Mouse (Mus musculus) kidney, adult 2 months (tissue): ENCODE data around the gene Gmds. TPM values are rescaled to one million over a fixed set of nuclear protein-coding genes. Genes with fewer than 3 reads are reported as not detected.

Experiments
- DNase-seq: peaks from one replicate; pipeline ENCODE4 v3.0.0; 2021
- H3K27ac ChIP-seq: fragments of 200-500 bp; 2 replicates; pipeline ENCODE4 v1.5.1; 2012; ENCODE audit warnings: low read depth, low read length, control low read depth, inconsistent platforms; ENCODE audit not compliant: insufficient read depth
- H3K27me3 ChIP-seq: fragments of 200-500 bp; replicated peaks from 2 replicates; pipeline ENCODE4 v1.6.1; 2012; ENCODE audit warnings: mild to moderate bottlenecking, moderate library complexity, low read length, inconsistent platforms; ENCODE audit not compliant: control insufficient read depth, insufficient read depth
- H3K36me3 ChIP-seq: fragments of 200-500 bp; 2 replicates; pipeline ENCODE4 v1.6.1; 2012; ENCODE audit warnings: mild to moderate bottlenecking, moderate library complexity, low read length, inconsistent platforms; ENCODE audit not compliant: control insufficient read depth, insufficient read depth
- H3K4me1 ChIP-seq: fragments of 200-500 bp; 2 replicates; pipeline ENCODE4 v1.6.1; 2011; ENCODE audit warnings: low read length; ENCODE audit not compliant: control insufficient read depth, insufficient read depth
- H3K4me3 ChIP-seq: fragments of 200-500 bp; 2 replicates; pipeline ENCODE4 v1.5.1; 2011; ENCODE audit warnings: mild to moderate bottlenecking, low read depth, low read length, control low read depth; ENCODE audit not compliant: insufficient read depth
- CTCF ChIP-seq: fragments of 200-500 bp; conservative IDR thresholded peaks from 2 replicates; pipeline ENCODE4 v1.5.1; 2011; ENCODE audit warnings: low read depth, mild to moderate bottlenecking, control low read depth, low read length, moderate library complexity, mixed read lengths; ENCODE audit not compliant: insufficient read depth, insufficient read length
- POLR2A ChIP-seq: fragments of 200-500 bp; IDR thresholded peaks from one replicate; pipeline ENCODE4 v1.6.1; 2011; ENCODE audit warnings: low read depth, low read length, control low read depth
- WGBS: fragments of 180-500 bp; shearing (Covaris S2); methylation state at CpG from one replicate; pipeline ENCODE4 v1.1.7; 2018; 5-methylcytosine and 5-hydroxymethylcytosine counted together
- polyA plus RNA-seq: library from polyadenylated mRNA; depleted of rRNA; stranded (reverse); fragments of >200 nt; gene quantifications from 2 replicates; pipeline ENCODE4 v1.2.3, GENCODE M21; 2012; rRNA removed

Gmds gene
- 15.7 and 25.8 TPM in 2 replicates for polyA plus RNA-seq

DNA sequence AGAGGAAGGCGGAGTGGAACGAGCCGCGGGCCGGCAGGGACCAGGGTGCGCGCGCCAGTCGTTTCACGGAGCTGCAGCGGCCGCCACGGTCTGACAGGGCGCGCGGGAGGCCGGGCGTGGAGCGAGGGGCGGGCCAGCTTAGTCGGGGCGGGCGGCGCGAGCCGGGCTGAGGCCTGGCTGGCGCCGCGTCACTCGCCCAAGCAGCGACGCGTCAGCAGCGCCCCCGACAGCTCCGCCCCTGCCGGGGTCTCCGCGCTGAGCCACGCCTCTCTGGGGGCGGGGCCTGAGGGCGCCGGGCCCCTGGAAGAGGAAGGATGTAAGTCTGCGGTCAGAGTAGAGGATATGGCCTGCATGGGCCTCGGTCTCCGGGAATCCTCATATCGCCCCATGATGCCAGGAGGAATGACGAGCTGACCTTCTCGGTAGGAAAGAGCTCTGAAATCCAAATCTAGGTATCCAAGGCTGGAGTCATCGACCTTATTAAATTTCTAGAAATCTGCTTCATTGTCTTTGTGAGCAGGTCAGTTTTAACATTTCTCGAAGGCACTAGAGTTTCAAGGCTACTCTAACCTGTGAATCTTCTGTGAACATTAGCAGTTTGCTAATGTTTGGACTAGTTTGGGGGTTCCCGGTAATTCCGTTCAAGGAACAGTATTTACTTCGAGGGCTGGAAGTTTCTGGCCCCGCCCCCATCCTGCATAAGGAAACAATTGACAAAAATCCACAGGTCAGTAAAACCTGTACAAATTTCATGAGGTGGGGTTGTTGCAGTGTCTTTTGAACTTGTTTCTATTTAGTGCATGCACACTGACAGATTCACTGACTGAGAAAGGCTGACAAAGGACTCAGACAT is at the start of gene Gmds:
Gene Gmds, minus strand, starts transcription at position 228 of the 853 bp plus-strand sequence.
- H3K27ac ChIP-seq: peak within 1 kb of the TSS; percentile 51
- TF ChIP-seq POLR2A (peak; percentile 80), CTCF (no peak)
- whole genome bisulfite sequencing: 2% methylated on average over 55 of the region's 55 CpGs
- no peaks in the 10 kb centered on the region for H3K36me3 ChIP-seq
- H3K27me3 ChIP-seq: no peaks in the 10 kb centered on the region
- peak; percentile 97 for DNase-seq
- peak within 1 kb of the TSS; percentile 91 for H3K4me3 ChIP-seq
- peaks cover 9% of the 10 kb centered on the region for H3K4me1 ChIP-seq

GRCm38 (mm10) chr13:32385421-32386092 is 47.0 kb upstream of the Gmds start:
- no peak for TF ChIP-seq CTCF
- Histone ChIP-seq H3K36me3 (no peaks in the 10 kb centered on the region), H3K4me3 (no peak overlapping the region), H3K27me3 (no peaks in the 10 kb centered on the region), H3K4me1 (no peaks in the 10 kb centered on the region), H3K27ac (no peak overlapping the region)
- no peak for DNase-seq
- 63% methylated on average over 4 of the region's 4 CpGs for WGBS

- no peak overlapping the region for H3K27ac ChIP-seq
- no peak for DNase-seq
- no peaks in the 10 kb centered on the region for H3K27me3 ChIP-seq
- WGBS: 67% methylated on average over 6 of the region's 6 CpGs
- TF ChIP-seq POLR2A (no peak), CTCF (no peak)
- H3K4me3 ChIP-seq: no peak overlapping the region
- no peaks in the 10 kb centered on the region for H3K36me3 ChIP-seq
- no peaks in the 10 kb centered on the region for H3K4me1 ChIP-seq
Observed at GRCm38 (mm10) chr13:32382227-32383010, 43.9 kb upstream of the Gmds start.

DNA sequence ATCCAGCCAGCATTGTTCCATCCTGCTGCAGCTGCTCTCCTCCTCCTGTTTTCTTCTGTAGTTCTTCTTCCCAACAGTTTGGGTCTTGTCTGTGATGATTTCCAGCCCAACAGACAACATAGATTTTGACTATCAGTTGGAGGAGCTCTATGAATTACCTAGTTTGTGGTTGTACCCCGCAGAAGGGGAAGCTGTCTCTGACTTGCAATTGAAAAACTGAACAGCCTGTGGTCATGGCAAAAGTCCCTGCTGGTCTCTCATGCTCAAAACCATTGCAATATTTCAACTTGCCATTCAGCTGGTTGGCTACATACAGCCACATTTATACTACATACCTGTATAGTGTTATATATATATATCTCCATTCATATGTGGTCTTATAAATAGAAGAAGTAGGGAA is 40.1 kb upstream of the Gmds start:
- no peak for DNase-seq
- H3K27ac ChIP-seq: no peak overlapping the region
- no peaks in the 10 kb centered on the region for H3K36me3 ChIP-seq
- WGBS: 85% methylated on average over 1 of the region's 1 CpGs
- no peaks in the 10 kb centered on the region for H3K27me3 ChIP-seq
- no peak for TF ChIP-seq POLR2A
- TF ChIP-seq CTCF: no peak
- no peaks in the 10 kb centered on the region for H3K4me1 ChIP-seq
- H3K4me3 ChIP-seq: no peak overlapping the region

DNA sequence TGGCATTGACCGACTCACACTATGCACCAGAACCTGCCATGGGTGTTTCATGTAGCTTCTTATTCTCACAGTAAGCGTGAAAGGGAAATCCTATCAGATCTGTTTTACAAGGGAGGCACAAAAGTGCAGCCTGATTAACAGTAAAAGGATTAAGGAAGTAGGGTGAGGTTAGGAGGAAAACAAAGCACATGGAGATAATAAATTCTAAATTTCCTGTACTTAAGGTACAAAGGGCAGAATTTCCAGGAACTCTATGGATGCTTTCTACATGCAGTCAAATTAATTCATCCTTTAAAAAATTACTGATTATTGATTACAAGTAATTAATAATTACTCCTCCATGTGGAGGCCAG is 34.0 kb upstream of the Gmds start:
- Histone ChIP-seq H3K27me3 (no peaks in the 10 kb centered on the region), H3K4me1 (no peaks in the 10 kb centered on the region), H3K27ac (no peak overlapping the region), H3K36me3 (no peaks in the 10 kb centered on the region), H3K4me3 (no peak overlapping the region)
- DNase-seq: no peak
- 78% methylated on average over 2 of the region's 2 CpGs for WGBS
- TF ChIP-seq POLR2A: no peak
- no peak for TF ChIP-seq CTCF

DNA sequence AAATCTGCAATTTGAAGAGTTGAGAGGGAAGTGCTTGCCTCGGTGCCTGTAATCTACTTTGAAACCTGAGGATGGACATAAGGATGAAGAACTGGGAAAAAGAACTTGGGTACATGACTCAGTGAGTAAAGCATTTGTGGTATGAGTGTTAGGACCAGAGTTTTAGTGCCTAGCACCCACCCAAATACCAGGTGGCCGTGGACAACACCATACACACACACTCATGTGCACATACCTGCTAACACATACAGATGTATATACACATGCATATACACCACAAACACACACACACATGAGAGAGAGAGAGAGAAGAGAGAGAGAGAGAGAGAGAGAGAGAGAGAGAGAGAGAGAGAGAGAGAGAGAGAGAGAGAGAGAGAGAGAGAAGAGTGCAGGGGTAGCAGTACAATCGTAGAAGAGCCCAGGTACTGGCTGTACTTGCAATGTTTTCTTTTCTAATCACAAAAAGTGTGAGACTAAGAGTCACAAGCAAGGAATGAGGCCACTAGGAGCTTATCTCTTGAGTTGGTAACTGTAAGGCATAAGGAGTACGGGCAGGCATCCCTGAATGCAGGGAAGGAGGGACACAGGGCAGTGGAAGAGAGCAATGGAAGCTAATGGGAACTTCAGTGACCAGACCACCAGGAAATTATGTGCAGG is 33.5 kb upstream of the Gmds start:
- no peak for DNase-seq
- Histone ChIP-seq H3K4me3 (no peak overlapping the region), H3K36me3 (no peaks in the 10 kb centered on the region), H3K27me3 (no peaks in the 10 kb centered on the region), H3K4me1 (no peaks in the 10 kb centered on the region), H3K27ac (no peak overlapping the region)
- WGBS: 88% methylated on average over 4 of the region's 4 CpGs
- TF ChIP-seq POLR2A (no peak), CTCF (no peak)

- Histone ChIP-seq H3K27ac (no peak overlapping the region), H3K36me3 (no peaks in the 10 kb centered on the region), H3K27me3 (no peaks in the 10 kb centered on the region), H3K4me3 (no peak overlapping the region), H3K4me1 (no peaks in the 10 kb centered on the region)
- DNase-seq: no peak
- no peak for TF ChIP-seq POLR2A
- TF ChIP-seq CTCF: no peak
- 84% methylated on average over 7 of the region's 7 CpGs for WGBS
Observed at GRCm38 (mm10) chr13:32370751-32371150, 32.2 kb upstream of the Gmds start.
